Mouse (Mus musculus) MEL (cell line): ENCODE measurements at regions not wholly inside any gene's neighbourhood (a gene's known extent, or its start where the extent isn't known, plus 50 kb on each side); places are given as distances from the start of the nearest gene placed in this dataset.

Experiments
- DNase-seq: peaks from one replicate; pipeline ENCODE4 v3.0.0; 2011; ENCODE audit warnings: low read depth, low spot score
- H3K27ac ChIP-seq: 2 replicates; pipeline ENCODE4 v1.5.1; 2012; ENCODE audit warnings: low read depth, mild to moderate bottlenecking, control low read depth, low read length, moderate library complexity; ENCODE audit not compliant: control insufficient read depth
- H3K27me3 ChIP-seq, 2 experiments: fragments of 150-350 bp in 1 of 2; sonication (generic) in 1 of 2; 2 replicates each; pipeline ENCODE4 v1.6.1; 2012; ENCODE audit warnings: low read length in 2 of 2, mild to moderate bottlenecking in 2 of 2, improper control_type of control experiment in 1 of 2, moderate library complexity in 1 of 2; ENCODE audit not compliant: insufficient read depth in 2 of 2, control insufficient read depth in 1 of 2
- H3K36me3 ChIP-seq, 2 experiments: 2 replicates each; pipeline ENCODE4 v1.6.1; 2012 to 2014; ENCODE audit warnings: low read length in 2 of 2, improper control_type of control experiment in 1 of 2, inconsistent platforms in 1 of 2, mild to moderate bottlenecking in 1 of 2; ENCODE audit not compliant: insufficient read depth in 2 of 2, control insufficient read depth in 1 of 2
- H3K4me1 ChIP-seq, 2 experiments: fragments of 150-350 bp in 1 of 2; sonication (generic) in 1 of 2; 2 replicates each; pipeline ENCODE4 v1.6.1; 2012; ENCODE audit warnings: low read length in 2 of 2, improper control_type of control experiment in 1 of 2, mild to moderate bottlenecking in 1 of 2; ENCODE audit not compliant: insufficient read depth in 2 of 2, control insufficient read depth in 1 of 2
- H3K4me3 ChIP-seq, 2 experiments: fragments of 150-350 bp in 1 of 2; sonication (generic) in 1 of 2; 2 replicates each; pipeline ENCODE4 v1.5.1; 2012; ENCODE audit warnings: low read depth in 2 of 2, low read length in 2 of 2, mild to moderate bottlenecking in 2 of 2, moderate library complexity in 2 of 2, control low read depth in 1 of 2, improper control_type of control experiment in 1 of 2; ENCODE audit not compliant: control insufficient read depth in 1 of 2, insufficient read depth in 1 of 2
- H3K79me2 ChIP-seq: 2 replicates; pipeline ENCODE4 v1.6.1; 2012; ENCODE audit warnings: mild to moderate bottlenecking, low read length, moderate library complexity; ENCODE audit not compliant: control insufficient read depth, poor library complexity, insufficient read depth
- H3K9ac ChIP-seq: 2 replicates; pipeline ENCODE4 v1.6.1; 2012; ENCODE audit warnings: low read depth, mild to moderate bottlenecking, control low read depth, low read length, moderate library complexity; ENCODE audit not compliant: control insufficient read depth, poor library complexity, severe bottlenecking
- H3K9me3 ChIP-seq: fragments of 150-350 bp; sonication (generic); replicated peaks from 2 replicates; pipeline ENCODE4 v1.6.1; 2012; ENCODE audit warnings: mild to moderate bottlenecking, low read length, improper control_type of control experiment, moderate library complexity; ENCODE audit not compliant: insufficient read depth
- BHLHE40 ChIP-seq: IDR thresholded peaks from 2 replicates; pipeline ENCODE4 v1.6.1; 2012; ENCODE audit warnings: low read depth, mild to moderate bottlenecking, inconsistent platforms, low read length, improper control_type of control experiment, borderline replicate concordance
- ELF1 ChIP-seq: IDR thresholded peaks from 2 replicates; pipeline ENCODE4 v1.6.1; 2014; ENCODE audit warnings: low read depth, mild to moderate bottlenecking, inconsistent platforms, low read length, improper control_type of control experiment, moderate library complexity
- ETS1 ChIP-seq: IDR thresholded peaks from 2 replicates; pipeline ENCODE4 v1.6.1; 2012; ENCODE audit warnings: low read depth, mild to moderate bottlenecking, inconsistent platforms, low read length, improper control_type of control experiment, moderate library complexity
- GABPA ChIP-seq: IDR thresholded peaks from 2 replicates; pipeline ENCODE4 v1.6.1; 2012; ENCODE audit warnings: low read depth, mild to moderate bottlenecking, inconsistent platforms, low read length, improper control_type of control experiment, moderate library complexity
- HCFC1 ChIP-seq: IDR thresholded peaks from 2 replicates; pipeline ENCODE4 v1.6.1; 2012; ENCODE audit warnings: low read depth, mild to moderate bottlenecking, inconsistent platforms, low read length, improper control_type of control experiment, moderate library complexity
- MEF2A ChIP-seq: IDR thresholded peaks from 2 replicates; pipeline ENCODE4 v1.6.1; 2014; ENCODE audit warnings: low read depth, mild to moderate bottlenecking, inconsistent platforms, low read length, improper control_type of control experiment; ENCODE audit not compliant: poor library complexity, insufficient replicate concordance, severe bottlenecking; ENCODE audit errors: extremely low read depth
- MXI1 ChIP-seq: IDR thresholded peaks from 2 replicates; pipeline ENCODE4 v1.6.1; 2011; ENCODE audit warnings: mild to moderate bottlenecking, low read depth, low read length, improper control_type of control experiment
- MYC ChIP-seq: IDR thresholded peaks from 2 replicates; pipeline ENCODE4 v1.6.1; 2011; ENCODE audit warnings: low read depth, mild to moderate bottlenecking, low read length, improper control_type of control experiment, moderate library complexity
- NRF1 ChIP-seq: IDR thresholded peaks from 2 replicates; pipeline ENCODE4 v1.6.1; 2014; ENCODE audit warnings: low read depth, mild to moderate bottlenecking, inconsistent platforms, low read length, improper control_type of control experiment, moderate library complexity; ENCODE audit not compliant: poor library complexity, insufficient read depth, severe bottlenecking
- POLR2AphosphoS2 ChIP-seq: IDR thresholded peaks from 2 replicates; pipeline ENCODE4 v1.6.1; 2011; ENCODE audit warnings: low read length, improper control_type of control experiment
- TAL1 ChIP-seq: IDR thresholded peaks from 2 replicates; pipeline ENCODE4 v1.6.1; 2012; ENCODE audit warnings: mild to moderate bottlenecking, inconsistent platforms, low read length, moderate library complexity, mixed read lengths
- TBP ChIP-seq: IDR thresholded peaks from 2 replicates; pipeline ENCODE4 v1.8.0; 2011; ENCODE audit warnings: low read depth, low read length, improper control_type of control experiment
- USF1 ChIP-seq: IDR thresholded peaks from 2 replicates; pipeline ENCODE4 v1.6.1; 2014; ENCODE audit warnings: low read depth, mild to moderate bottlenecking, inconsistent platforms, low read length, improper control_type of control experiment, moderate library complexity
- ZNF384 ChIP-seq: IDR thresholded peaks from 2 replicates; pipeline ENCODE4 v1.6.1; 2012; ENCODE audit warnings: low read depth, mild to moderate bottlenecking, inconsistent platforms, low read length, improper control_type of control experiment

DNA sequence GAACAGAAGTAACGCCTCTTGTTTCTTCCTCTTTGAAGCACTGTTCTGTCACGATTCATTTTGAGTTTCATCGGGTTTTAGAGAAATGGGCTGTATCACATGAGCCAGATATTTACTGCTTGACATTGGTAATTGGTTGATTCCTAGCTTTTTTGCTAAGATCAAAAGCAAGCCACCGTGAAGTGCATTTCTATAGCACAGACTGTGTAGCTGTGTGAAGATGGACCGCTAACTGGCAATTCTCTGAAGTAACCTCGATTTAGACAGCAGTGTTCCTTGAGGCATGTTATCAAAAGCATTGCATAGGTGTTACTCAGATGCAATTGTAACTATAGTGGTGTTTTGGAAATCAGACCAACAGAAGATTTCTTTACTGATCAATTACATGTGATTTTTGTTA, 64.1 kb upstream of the C1qtnf3 start:
- TF ChIP-seq MEF2A (no peak), POLR2AphosphoS2 (no peak), HCFC1 (no peak), BHLHE40 (no peak), ELF1 (no peak), TBP (no peak), GABPA (no peak), ETS1 (no peak), USF1 (no peak), ZNF384 (no peak), MXI1 (no peak)
- H3K4me1 ChIP-seq: no peaks in the 10 kb centered on the region
- no peak overlapping the region for H3K4me3 ChIP-seq
- no peak overlapping the region for H3K9ac ChIP-seq
- DNase-seq: no peak
- H3K79me2 ChIP-seq: no peaks in the 10 kb centered on the region
- H3K9me3 ChIP-seq: no peaks in the 10 kb centered on the region
- H3K27ac ChIP-seq: no peak overlapping the region
- no peaks in the 10 kb centered on the region for H3K27me3 ChIP-seq
- no peaks in the 10 kb centered on the region for H3K36me3 ChIP-seq

DNA sequence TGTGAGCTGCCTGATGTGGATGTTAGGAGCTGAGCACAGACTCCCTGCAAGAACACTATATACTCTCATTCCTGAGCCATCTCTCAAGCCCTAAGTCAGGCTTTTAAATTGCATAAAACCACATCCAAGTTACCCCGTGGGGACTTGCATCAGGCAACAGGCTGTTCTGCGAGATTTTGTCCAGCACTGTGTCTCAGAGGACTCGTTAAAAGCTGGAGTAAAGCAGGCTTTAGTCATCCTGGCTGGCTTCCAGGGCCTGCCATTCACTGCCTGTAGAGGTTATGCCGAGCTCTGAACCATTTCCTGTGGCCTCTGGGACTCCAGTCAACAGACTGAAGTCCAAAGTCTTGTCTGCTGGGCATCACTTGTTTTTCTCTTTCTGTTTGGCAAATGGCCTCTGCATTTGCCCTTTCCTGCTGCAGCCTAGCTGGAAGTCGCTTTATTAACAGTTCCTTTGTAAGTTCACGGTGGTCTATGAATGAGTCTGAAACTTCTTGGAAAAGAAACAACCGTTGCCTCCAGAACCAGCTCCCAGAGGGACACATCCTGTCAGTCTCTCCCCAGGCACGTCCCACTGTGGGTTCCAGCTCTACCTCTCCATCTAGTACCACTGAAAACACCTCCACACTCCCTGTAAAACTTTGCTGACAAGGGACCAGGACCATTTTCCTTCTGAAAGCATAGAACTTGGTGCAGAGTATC, 61.8 kb upstream of the C1qtnf3 start:
- no peak for DNase-seq
- H3K4me1 ChIP-seq: no peaks in the 10 kb centered on the region
- H3K27me3 ChIP-seq: no peaks in the 10 kb centered on the region
- H3K27ac ChIP-seq: no peak overlapping the region
- no peaks in the 10 kb centered on the region for H3K9me3 ChIP-seq
- H3K79me2 ChIP-seq: no peaks in the 10 kb centered on the region
- H3K4me3 ChIP-seq: no peak overlapping the region
- TF ChIP-seq TAL1 (no peak), ETS1 (no peak), NRF1 (no peak), POLR2AphosphoS2 (no peak), MEF2A (no peak), GABPA (no peak), MYC (no peak)
- H3K9ac ChIP-seq: no peak overlapping the region
- no peaks in the 10 kb centered on the region for H3K36me3 ChIP-seq
